Mouse (Mus musculus) midbrain, embryonic 15.5 days (tissue): ENCODE results near the gene Myo18b. TPM values are rescaled to one million over a fixed set of nuclear protein-coding genes. Genes with fewer than 3 reads are reported as not detected.

Source experiments
- ATAC-seq: fragments of 200-750 bp; cut with Nextera tagmentation; replicated peaks from 2 replicates; pipeline ENCODE4 v1.8.0; 2017; ENCODE audit warnings: moderate TSS enrichment
- H3K27ac ChIP-seq: fragments of 300-500 bp; sonication (generic); 2 replicates; pipeline ENCODE4 v1.5.1; 2015; ENCODE audit warnings: mild to moderate bottlenecking, inconsistent platforms
- H3K27me3 ChIP-seq: fragments of 300-500 bp; sonication (generic); replicated peaks from 2 replicates; pipeline ENCODE4 v1.6.1; 2015; ENCODE audit warnings: inconsistent platforms
- H3K36me3 ChIP-seq: fragments of 300-500 bp; sonication (generic); replicated peaks from 2 replicates; pipeline ENCODE4 v1.6.1; 2015; ENCODE audit warnings: inconsistent platforms
- H3K4me1 ChIP-seq: fragments of 300-500 bp; sonication (generic); 2 replicates; pipeline ENCODE4 v1.6.1; 2015; ENCODE audit warnings: inconsistent platforms
- H3K4me2 ChIP-seq: fragments of 300-500 bp; sonication (generic); 2 replicates; pipeline ENCODE4 v1.6.1; 2015; ENCODE audit warnings: inconsistent platforms, mild to moderate bottlenecking, moderate library complexity
- H3K4me3 ChIP-seq: fragments of 300-500 bp; sonication (generic); 2 replicates; pipeline ENCODE4 v1.5.1; 2015; ENCODE audit warnings: mild to moderate bottlenecking, inconsistent platforms
- H3K9ac ChIP-seq: fragments of 300-500 bp; sonication (generic); 2 replicates; pipeline ENCODE4 v1.6.1; 2015; ENCODE audit warnings: mild to moderate bottlenecking, inconsistent platforms
- H3K9me3 ChIP-seq: fragments of 300-500 bp; sonication (generic); 2 replicates; pipeline ENCODE4 v1.6.1; 2016; ENCODE audit warnings: inconsistent platforms
- WGBS: fragments of 180-500 bp; shearing (Covaris S2); methylation state at CpG from one replicate; pipeline ENCODE4 v1.1.7; 2015; ENCODE audit warnings: mixed read lengths; 5-methylcytosine and 5-hydroxymethylcytosine counted together
- polyA plus RNA-seq: library from polyadenylated mRNA; unstranded; fragments of >200 nt; fragmentation: Nextera tagmentation; extraction: Ambion mirVana; gene quantifications from 2 replicates; pipeline ENCODE4 v1.2.1, GENCODE M21; 2015

Myo18b gene
- polyA plus RNA-seq, 1 experiment from 2014 or later: 1.5 TPM

DNA sequence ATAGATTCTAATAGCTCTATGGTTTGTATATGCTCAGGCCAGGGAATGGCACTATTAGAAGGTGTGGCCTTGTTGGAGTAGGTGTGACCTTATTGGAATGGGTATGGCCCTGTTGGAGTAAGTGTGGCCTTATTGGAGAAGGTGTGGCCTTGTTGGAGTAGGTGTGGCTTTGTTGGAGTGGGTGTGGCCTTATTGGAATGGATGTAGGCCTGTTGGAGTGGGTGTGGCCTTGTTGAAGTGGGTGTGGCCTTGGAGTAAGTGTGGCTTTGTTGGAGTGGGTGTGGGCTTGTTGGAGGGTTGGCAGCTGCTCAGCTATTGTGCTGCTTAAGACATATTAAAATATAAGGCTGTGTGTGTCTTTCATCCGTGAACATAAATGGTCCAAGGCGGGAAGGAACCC is 249.3 kb downstream of the Myo18b start:
- no peaks in the 10 kb centered on the region for H3K36me3 ChIP-seq
- peaks cover 9% of the 10 kb centered on the region for H3K4me1 ChIP-seq
- 70% methylated on average over 2 of the region's 2 CpGs for WGBS
- H3K4me3 ChIP-seq: no peak overlapping the region
- no peak for ATAC-seq
- H3K27ac ChIP-seq: no peak overlapping the region
- H3K27me3 ChIP-seq: no peaks in the 10 kb centered on the region
- no peaks in the 10 kb centered on the region for H3K9me3 ChIP-seq
- no peak overlapping the region for H3K9ac ChIP-seq
- no peak overlapping the region for H3K4me2 ChIP-seq

DNA sequence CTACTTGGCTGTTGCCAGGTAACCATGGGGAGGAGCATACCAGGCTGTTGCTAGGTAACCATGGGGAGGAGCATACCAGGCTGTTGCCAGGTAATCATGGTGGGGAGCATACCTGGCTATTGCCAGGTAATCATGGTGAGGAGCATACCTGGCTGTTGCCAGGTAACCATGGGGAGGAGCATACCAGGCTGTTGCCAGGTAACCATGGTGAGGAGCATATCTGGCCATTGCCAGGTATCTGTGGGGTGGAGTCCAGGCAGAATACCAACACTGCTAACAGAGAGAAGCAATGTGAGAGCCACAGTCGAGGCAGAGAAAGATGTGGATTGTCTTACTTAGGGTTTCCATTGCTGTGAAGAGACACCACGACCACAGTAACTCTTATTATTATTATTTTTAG is 250.6 kb downstream of the Myo18b start:
- H3K4me2 ChIP-seq: no peak overlapping the region
- H3K9me3 ChIP-seq: no peaks in the 10 kb centered on the region
- no peak overlapping the region for H3K9ac ChIP-seq
- WGBS: 85% methylated on average over 2 of the region's 2 CpGs
- H3K4me3 ChIP-seq: no peak overlapping the region
- H3K36me3 ChIP-seq: no peaks in the 10 kb centered on the region
- H3K27ac ChIP-seq: no peak overlapping the region
- H3K4me1 ChIP-seq: peaks cover 17% of the 10 kb centered on the region
- no peak for ATAC-seq
- H3K27me3 ChIP-seq: no peaks in the 10 kb centered on the region

DNA sequence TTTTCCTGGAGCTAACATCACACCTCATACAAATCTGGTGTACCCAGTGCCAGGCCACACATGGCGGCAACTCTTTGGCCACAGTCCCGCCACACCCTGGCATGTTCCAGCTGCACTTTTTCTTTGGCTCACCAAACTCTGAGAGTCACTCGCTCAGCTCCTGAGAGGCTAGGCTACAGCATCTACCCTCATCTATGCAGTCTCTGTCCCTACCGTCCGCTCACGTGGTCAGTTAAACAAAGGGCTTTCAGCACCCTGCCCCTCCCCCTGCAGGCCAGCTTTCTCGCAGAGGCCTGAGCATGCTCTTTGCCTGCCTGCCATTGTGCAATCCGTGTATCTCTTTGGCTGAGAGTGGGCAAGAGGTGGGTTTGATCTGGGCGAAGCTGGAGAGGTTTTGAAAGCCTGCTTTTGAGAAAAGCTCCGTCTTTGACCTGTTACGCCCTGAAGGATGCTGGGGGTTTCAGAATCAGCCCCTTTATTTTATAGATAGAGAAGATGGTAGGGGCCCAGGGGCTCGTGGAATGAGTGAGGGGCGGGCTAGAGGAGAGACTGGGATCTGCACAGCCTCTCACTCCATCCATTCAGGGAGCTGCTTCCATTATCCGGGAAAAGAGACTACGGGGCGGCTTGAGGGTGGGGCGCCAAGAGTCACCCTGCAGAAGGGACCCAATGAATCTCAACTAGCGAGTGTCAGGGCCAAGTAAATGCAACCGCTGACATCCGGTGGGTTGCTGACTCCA is 252.5 kb downstream of the Myo18b start:
- H3K4me2 ChIP-seq: peak overlapping the region; percentile 5
- ATAC-seq: peak; percentile 59
- no peaks in the 10 kb centered on the region for H3K9me3 ChIP-seq
- WGBS: 24% methylated on average over 20 of the region's 20 CpGs
- no peak overlapping the region for H3K9ac ChIP-seq
- no peaks in the 10 kb centered on the region for H3K27me3 ChIP-seq
- H3K4me1 ChIP-seq: peaks cover 17% of the 10 kb centered on the region
- no peak overlapping the region for H3K4me3 ChIP-seq
- peak overlapping the region; percentile 62 for H3K27ac ChIP-seq
- no peaks in the 10 kb centered on the region for H3K36me3 ChIP-seq

DNA sequence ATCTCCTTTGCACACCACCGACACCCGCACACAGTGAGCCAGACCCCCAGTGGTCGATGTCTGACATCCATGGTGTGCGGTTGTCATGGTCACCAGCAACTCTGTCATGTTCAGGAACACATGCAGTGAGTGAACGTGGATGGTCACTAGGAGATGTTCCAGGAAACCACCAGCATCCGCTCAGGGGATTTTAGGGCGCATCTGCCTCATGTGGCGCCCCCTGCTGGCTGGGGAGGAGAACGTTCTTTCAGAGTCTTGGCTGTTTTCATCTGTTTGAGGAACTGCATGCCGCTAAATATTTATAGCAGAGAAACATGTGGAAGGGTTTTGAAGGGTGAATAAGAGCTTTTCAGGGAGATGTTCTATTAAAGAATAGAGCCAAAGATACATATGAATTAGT is 253.4 kb downstream of the Myo18b start:
- no peaks in the 10 kb centered on the region for H3K27me3 ChIP-seq
- H3K9ac ChIP-seq: no peak overlapping the region
- H3K36me3 ChIP-seq: no peaks in the 10 kb centered on the region
- H3K4me3 ChIP-seq: no peak overlapping the region
- ATAC-seq: no peak
- no peak overlapping the region for H3K4me2 ChIP-seq
- no peaks in the 10 kb centered on the region for H3K9me3 ChIP-seq
- no peak overlapping the region for H3K27ac ChIP-seq
- H3K4me1 ChIP-seq: peaks cover 17% of the 10 kb centered on the region
- 57% methylated on average over 10 of the region's 10 CpGs for WGBS

GRCm38 (mm10) chr5:112641770-112642169 is 254.4 kb downstream of the Myo18b start:
- Histone ChIP-seq H3K4me3 (no peak overlapping the region), H3K36me3 (no peaks in the 10 kb centered on the region), H3K4me2 (no peak overlapping the region), H3K4me1 (peaks cover 17% of the 10 kb centered on the region), H3K9me3 (no peaks in the 10 kb centered on the region), H3K27ac (no peak overlapping the region), H3K9ac (no peak overlapping the region), H3K27me3 (no peaks in the 10 kb centered on the region)
- no peak for ATAC-seq

DNA sequence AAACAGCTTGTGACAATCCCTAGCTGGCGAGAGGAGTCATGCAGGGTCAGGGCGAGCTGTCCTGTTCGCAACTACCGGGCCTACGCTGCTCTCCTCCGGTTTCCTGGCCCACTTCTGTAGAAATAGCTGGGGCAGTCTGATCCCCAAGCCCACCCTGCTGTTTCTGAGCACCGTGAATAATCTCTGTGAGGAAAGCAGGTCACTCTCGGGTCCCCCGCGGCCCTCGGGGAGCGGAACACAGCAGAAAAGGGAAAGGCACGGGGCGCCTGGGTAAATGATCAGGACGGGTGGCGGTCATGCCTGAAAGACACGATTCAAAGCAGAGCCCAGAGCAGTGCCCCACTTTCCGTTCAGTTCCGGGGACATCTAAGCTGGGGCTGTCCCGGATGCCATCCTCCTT is 255.0 kb downstream of the Myo18b start:
- Histone ChIP-seq H3K36me3 (no peaks in the 10 kb centered on the region), H3K4me2 (peak overlapping the region; percentile 14; the same call in 1 of the 2 replicates), H3K9ac (no peak overlapping the region), H3K27ac (no peak overlapping the region), H3K27me3 (no peaks in the 10 kb centered on the region), H3K4me3 (no peak overlapping the region), H3K4me1 (peaks cover 17% of the 10 kb centered on the region), H3K9me3 (no peaks in the 10 kb centered on the region)
- no peak for ATAC-seq
- 14% methylated on average over 20 of the region's 20 CpGs for WGBS

GRCm38 (mm10) chr5:112640651-112641050 is 255.5 kb downstream of the Myo18b start:
- Histone ChIP-seq H3K4me3 (no peak overlapping the region), H3K4me2 (no peak overlapping the region), H3K27ac (no peak overlapping the region), H3K27me3 (no peaks in the 10 kb centered on the region), H3K36me3 (no peaks in the 10 kb centered on the region), H3K4me1 (peaks cover 17% of the 10 kb centered on the region), H3K9ac (no peak overlapping the region), H3K9me3 (no peaks in the 10 kb centered on the region)
- ATAC-seq: no peak
- 22% methylated on average over 13 of the region's 13 CpGs for WGBS

Other genes starting within 250 kb of the Myo18b start
- 27.2 and 31.8 TPM in 2 replicates for gene Grk3, start 119.4 kb upstream of the Myo18b start, polyA plus RNA-seq
- not detected in 2 replicates for gene Crybb2, start 173.8 kb upstream of the Myo18b start, polyA plus RNA-seq
- gene Crybb3, start 185.2 kb upstream of the Myo18b start, polyA plus RNA-seq: 1.1 and 1.6 TPM in 2 replicates